Mouse (Mus musculus) retina, postnatal 1 day (tissue): ENCODE results near the gene Clec4e.
"Not testable (repeated sequence)": the region's sequence is repeated elsewhere in the genome, so short reads cannot be mapped to it uniquely, and the experiment has no call there.

ENCODE experiments used
- DNase-seq: peaks from one replicate; pipeline ENCODE4 v3.0.0-alpha.2; 2012

Clec4e gene

DNA sequence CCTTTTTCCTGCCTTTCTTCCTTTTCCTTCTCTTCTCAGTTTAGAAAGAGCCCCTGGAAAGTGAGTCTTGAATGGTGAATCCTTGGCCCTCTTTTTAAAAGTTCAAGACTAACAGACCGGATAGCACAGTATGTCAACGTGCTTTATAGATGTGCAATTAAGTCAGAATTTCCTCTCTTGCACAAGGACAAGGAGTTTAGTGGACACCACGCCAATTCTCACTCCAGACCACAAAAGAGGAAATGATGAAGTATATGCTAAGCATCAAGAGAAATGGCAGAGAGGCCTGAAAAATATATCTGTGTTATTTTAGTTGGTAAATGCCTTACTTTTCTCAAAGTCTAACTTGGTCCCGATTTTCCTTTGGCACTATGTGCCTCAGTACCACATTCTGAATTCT lies at the start of gene Clec4e:
TSS of gene Clec4e (minus strand) at position 118 of the 400 bp plus-strand sequence.
- no peak for DNase-seq

DNA sequence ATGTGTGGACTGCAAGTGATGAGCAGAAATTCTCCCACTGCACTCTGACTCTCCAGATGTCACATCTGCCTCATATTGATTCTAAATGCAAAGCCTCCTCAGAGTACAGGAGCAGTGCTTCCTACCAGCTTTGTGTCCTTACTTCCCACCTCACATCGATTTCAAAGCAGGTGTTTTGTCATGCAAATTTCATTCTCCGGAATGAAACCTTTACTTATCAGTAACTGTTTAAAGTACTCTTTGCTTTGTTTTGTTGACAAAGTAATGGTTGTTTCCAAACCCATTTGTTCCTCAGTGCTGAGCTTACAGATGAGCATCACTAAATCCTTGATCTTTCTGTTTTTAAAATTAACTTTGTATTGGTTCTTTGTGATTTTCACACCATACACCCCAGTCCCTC lies 42.8 kb upstream of the Clec4e start:
- DNase-seq: no peak

DNA sequence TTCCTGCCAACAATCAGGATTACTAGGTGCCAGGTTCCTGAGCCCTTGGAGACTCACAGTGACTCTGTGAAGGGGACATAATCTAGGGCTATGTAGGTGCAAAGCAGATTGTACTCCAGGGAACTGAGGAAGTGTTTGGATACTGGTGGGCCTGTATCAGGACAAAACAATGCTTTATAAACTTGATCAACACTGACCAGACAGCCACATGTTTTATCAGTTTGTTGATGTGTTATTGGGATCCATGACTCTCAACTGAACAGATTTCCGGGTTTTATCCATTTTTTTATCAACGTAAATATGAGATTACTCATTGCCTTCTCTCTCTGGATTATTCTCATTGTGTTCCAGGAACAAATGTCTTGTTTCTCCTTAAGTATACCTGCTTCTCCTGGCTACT lies 18.4 kb upstream of the Clec4e start, which contains the start of gene Vmn2r19:
TSS of gene Vmn2r19 (plus strand) at position 301 of the 400 bp plus-strand sequence.
- no peak for DNase-seq

DNA sequence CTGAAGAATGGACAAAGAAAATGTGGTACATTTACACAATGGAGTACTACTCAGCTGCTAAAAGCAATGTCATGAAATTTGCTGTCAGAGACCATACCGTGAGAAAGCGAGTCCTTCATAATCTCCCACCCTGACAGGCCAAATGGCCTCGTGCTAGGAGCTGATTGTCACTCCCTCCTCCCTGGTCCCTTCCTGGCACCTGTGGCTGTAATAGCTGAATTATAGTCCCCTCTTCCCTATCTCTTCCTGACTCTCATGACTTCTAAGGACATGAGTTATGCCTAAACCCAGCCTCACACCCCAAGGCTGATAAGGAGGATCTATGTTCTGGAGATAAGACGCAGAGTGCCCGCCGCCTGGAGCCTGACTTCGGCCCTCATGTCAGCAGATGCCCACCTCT lies 16.6 kb upstream of the Clec4e start:
- not testable (repeated sequence) for DNase-seq

DNA sequence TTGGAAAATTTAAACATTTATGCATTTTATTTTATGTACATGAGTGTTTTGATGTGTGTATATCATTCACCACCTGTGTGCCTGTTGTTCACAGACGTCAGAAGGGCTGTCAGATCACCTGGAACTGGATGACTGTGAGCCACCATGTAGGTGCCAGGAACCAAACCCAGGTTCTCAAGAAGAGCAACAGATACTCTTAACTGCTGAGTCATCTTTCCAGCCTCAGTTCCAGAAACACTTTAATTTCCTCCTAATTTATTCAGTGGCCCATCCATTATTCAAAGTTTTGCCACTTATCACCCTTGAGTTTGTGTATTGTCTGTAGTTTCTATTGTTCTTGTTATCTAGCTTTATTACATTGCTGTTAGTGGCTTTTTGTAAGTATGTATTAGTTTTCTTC lies 7.0 kb upstream of the Clec4e start:
- no peak for DNase-seq

DNA sequence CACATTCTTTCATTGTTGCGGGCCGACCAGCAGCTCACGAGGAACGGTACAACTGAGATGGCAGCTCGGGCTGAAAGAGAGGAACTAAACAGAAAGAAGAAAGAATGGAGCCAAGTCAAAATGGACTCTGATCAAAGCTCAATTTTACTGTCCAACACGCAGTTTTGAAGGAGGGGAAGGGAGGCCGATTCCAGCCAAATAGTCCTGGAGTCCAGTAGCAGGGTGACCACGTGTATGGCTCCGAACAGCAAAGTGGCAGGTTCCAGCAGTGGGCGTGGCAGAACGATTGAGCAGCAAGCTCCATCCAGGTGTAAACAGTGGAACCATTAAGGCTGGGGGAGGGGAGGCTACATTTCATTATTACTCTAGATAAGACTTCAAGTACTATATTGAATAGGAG lies 3.8 kb upstream of the Clec4e start:
- not testable (repeated sequence) for DNase-seq

DNA sequence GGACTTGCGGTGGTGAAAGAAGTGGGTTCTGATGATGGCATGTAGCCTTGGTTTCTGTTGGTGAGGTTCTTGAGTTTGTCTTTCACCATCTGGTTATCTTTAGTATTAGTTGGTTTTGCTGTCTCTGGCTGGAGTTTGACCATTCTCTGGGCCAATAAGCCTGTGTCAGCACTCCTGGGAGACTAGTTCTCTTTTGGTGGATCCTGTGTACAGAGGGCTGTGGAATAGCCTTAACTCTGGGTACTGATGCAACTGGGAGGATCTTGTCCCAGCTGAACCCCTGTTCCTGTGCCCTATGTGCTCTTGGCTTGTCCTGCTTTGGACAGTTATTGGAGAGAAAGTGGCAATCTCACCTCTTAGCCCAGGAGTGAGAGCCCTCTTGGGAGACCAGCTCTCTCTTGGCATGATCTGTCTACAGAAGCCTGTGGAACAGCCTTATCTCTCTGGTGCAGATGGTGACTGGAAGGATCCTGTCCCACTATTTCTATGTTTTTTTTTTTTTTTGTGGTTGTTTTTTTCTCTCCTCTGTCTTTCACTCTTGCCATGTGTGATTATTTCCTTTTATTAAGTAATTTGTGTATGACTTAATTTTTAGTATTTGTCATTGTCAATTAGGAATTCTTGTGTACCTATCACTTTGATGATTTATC lies 3.2 kb upstream of the Clec4e start:
- DNase-seq: no peak

DNA sequence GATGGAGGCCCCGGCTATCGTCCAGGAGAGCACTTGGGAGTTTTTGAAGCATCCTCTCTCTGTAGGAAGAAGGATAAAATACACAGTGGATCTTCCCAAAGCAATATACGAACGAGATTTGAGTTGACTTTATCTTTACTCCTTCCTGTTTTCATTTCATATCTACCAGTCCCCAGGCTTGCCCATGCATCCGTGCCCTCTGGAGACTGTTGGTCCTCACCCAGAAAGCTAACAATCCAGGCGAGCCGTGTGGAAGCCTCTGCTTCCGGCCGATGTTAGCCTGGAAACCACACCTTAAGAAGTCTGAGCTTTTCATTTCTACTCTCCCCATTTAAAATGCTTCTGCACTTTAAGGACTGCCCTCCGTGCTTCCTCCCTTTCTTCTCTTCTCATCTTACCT lies 739 bp downstream of the Clec4e start:
- DNase-seq: no peak

DNA sequence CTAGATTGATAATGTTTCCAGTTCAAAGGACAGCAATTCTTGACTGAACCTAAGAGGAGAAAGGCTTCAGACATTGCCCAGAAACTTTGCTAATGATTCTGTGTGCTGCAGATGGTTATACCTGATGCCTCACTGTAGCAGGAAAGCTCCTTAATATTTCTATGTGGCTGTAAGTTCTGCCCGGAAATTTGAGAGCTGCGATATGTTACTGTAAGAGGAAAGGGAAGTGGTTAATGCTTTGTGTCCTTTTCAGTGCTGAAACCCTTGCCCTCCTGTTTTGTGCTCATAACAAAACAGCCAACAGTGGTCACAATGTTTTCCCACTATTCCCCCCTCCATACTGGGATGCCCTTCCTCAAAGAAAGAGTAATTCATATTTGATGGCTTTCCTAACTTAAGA lies 3.4 kb downstream of the Clec4e start:
- DNase-seq: no peak

DNA sequence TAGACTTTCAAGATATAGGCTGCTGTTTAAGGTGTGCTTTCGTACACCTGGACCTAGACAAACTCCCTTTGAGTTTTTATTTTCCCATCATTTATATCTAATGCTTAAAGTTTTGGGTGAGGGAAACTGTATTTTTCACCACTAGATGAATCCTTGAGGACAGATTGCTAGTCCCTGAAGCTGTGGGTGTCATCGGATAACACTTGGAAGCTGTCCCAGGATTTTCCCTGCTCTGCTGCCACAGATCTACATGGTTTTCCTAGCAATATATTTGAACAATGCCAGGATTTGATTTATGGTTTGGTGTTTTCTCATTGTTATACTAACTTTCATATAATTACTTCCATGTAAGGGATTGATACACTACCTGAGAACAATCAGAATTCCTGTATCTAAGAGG lies 10.2 kb downstream of the Clec4e start:
- DNase-seq: no peak

DNA sequence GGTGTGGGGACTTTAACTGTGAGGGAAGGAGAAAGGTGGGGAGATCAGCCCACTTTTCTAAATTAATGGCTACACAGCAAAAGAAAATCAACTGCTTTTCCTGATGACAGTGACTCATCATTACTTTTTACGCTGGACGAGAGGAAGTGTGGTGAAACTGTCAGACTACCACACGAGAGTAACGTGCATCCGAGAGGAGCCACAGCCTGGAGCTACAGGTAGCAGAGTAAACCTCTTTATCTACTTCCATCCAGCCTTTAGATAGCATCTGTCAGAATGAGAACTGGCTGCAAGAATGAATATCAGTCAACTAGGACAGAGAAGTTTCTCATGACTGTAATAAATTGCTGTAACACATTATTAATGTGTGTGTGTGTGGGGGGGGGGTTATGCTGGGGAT lies 22.7 kb downstream of the Clec4e start:
- DNase-seq: no peak

DNA sequence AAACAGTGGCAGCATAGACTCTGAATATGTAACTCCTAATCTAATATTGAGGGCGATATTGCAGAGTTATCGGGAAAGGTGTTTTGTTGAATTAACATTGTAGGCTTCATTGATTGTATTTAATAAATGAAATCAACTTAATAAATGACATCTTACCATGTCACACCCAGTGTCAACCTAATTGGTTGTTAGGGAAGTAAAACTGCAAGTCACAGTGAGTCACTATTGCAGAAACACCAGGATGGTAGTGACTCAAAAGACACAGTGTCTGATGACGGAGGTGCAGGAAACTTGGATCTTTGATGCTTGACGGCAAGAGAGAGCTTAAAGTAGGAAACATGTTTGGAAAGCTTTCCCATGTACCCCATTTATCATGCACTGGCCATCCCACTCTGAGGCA lies 23.9 kb downstream of the Clec4e start:
- DNase-seq: no peak

DNA sequence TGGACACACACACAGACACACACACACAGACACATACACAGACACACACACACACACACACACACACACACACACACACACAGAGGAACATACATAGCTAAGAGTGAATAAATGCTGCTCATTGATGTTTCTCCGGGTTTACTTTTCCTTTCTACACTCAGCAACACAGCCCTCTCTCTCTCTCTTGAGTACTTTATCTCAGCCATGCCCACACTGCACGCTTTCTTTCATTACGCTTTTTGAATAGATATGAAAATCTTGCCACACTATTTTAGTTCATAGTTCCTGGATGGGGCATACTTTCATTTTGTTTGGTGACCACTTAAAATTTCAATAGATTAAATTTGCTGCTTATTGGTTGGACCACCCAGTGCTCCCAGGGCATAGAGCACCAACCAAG lies 25.5 kb downstream of the Clec4e start:
- DNase-seq: no peak

DNA sequence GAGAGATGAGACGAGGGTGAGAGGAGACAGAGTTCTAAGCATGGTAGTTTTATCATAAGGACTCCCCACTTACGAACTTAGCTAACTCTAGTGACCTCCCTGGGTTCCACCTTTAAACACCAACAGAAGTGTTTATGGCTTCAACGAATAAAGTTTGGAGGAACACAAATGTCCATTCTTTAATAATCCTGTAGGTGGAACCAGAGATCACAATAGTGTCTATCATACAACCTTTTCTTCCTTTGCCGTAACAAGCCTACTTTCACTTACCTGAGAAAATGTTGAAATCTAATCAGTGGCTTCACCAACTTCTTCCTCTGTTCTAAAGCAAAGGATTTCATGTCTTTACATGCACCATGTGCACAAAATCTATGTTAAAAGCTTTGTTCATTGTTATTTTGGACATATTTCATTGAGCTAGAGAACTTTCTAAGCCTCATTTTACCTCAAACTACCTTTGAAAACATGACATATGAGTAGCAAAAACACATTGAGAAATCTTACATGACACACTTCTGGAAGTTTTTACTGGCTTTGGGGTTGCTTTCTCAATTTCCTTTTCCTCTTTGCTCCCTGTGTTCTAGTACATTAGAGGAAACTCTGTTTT lies 28.0 kb downstream of the Clec4e start, which contains the start of gene Clec4d:
TSS of gene Clec4d (plus strand) at position 557 of the 607 bp plus-strand sequence.
- DNase-seq: no peak

DNA sequence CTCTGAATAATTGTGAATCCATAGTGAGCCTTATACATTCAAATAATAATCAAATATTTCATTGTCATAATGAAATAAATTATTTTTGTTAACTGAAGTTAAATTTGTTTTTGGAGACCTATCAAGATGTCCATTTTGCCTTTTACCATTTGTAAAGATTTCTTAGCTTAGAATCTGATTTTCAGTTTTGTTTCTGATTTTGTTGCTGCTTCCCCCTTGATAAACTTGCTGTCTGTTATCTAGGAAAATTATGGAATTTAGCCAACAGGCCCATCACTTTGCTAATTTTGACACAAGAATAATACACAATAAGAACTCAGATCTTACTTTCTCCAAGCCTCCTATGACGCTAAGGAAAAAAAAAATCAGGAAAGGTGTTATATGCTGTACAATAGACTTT lies 28.8 kb downstream of the Clec4e start:
- DNase-seq: no peak

DNA sequence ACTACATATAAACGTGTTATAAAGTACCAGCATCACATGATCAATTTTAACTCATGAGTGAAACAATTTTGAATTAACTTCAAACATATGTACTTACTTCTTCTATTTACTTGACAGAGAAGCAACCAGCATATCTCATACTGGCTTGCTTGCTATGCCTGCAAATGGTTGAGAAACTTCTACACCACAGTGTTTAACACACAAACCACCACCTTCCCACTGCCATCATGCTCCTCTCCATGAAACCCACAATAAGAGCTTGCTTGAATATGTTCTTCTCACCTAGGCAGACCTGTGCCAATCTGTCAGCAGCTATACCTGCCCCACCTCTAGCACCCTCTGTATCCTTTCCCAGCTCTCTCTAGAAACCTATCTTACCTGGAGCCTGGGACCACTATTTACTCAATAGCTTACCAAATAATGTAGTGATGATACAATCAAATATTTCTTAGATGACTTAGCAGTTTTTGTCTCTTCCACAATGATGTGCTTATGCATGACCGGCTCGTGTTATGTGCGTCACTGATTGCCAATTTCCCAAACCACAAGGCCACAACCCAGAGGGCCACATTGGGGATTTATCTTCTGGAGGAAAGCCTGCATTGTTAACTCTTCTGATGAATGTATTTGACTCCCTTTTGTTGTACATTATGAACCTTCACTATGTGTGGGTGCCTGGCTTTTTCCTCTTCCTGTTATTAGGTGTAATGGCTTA lies 29.6 kb downstream of the Clec4e start:
- DNase-seq: no peak

DNA sequence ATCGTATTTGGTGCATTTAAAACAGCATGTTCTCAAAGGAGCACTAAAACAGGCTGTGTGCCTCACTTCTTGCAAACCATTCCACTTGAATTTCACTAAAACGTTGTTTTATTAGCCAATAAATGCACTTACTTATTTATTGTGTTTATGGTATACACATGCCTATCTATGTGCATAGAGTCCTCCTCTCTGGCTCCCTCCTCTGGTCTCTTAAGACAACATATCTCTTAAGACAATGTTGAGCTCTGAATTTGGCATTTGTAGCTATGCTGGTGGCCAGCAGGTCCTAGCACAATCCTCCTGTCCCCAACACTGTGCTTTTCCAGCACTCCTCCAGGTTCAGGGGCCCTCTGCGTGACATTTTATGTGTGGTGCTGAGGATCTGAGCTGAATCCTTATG lies 30.7 kb downstream of the Clec4e start:
- no peak for DNase-seq

DNA sequence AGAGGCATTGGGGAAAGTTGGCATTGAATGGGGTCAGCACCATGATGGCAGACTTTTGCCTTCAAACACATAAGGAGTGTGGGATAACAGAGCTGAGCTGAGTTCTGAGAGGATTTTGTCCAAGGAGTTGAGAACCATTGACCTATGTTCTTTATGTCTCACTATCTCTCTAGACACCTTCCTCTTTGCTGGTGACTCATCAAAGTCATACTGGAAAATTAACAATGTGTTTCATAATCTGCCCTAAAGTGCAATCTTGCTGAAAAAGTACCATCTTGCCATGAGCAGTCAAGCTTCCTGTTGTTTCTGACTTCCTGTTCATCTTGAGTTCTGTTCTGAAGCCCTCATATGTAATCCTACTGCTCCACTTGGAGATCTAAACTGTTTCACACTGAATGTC lies 36.9 kb downstream of the Clec4e start:
- DNase-seq: no peak

DNA sequence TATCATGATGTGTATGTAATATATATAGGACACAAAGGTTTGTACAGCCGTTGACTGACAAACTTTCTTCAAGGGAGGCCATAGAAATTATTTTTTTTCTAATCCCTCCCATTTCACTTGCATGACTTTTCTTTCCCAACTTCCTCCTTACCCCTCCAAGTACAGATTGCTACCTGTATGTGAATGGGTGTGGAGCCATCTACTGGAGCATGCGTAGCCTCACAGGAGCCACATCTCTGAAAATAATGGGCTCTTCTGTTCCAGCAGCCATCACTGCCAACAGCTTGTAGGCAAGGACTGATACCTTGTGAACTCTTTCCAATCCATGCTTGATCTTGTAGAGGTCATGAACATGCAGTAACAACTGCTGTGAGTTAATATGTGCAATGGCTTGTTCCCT lies 40.8 kb downstream of the Clec4e start:
- DNase-seq: not testable (repeated sequence)

DNA sequence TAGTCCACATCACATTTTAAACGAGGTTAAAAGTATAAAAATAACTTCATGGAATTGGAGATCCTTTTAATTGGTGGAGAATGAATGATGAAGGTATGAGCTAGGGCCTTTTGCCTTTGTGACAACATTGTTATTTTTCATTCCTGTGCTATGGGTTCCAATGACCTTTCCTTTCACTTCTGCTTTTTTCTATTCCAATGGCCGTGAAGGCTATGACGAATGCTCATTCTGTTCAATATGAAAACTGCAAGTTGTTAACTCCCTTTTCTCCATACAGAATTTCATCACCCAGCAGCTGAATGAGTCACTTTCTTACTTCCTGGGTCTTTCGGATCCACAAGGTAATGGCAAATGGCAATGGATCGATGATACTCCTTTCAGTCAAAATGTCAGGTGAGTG lies 45.5 kb downstream of the Clec4e start:
- DNase-seq: no peak

DNA sequence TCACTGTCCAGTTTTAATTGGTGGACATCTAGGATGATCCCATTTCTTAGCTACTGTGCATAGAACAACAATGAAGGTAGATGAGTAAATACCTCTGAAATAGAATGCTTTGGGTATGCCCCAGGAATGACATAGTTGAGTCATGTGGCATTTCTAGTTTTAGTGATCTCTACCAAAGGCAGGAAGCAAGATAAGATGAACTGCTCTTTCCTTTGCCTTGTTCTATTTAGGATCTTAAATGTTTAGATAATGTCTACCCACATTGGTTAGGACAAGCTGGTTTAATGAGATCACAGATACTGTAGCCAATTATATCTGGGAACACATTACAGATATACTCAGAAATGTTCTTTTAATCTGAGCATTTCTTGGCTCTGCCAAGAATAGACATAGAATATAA lies 52.1 kb downstream of the Clec4e start:
- DNase-seq: no peak
